Mouse (Mus musculus): ENCODE data around the gene H2-T3. TPM values are rescaled to one million over a fixed set of nuclear protein-coding genes. Genes with fewer than 3 reads are reported as not detected.

H2-T3 gene
- total and polyA plus RNA-seq, 3 experiments = not detected

DNA sequence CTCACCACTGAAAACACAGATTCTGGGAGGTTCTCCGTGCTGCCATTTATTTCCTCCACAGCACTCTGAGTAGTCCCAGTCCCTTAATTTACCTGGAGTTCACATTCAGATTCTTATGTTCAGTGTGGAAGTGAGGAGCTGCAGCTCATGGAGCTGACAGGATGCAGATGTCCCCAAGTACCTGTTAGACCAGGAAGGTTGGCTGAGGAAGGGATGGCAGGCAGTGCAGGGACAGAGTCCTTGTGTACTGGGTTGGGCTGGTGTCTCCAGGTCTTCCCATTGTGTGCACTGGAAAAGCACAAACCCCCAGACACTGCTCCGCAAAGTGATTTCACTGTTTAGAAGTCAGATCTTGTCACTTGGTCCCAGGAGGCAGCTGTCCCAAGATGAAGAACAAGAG, 11.8 kb upstream of the H2-T3 start:
- Histone ChIP-seq H3K27me3 (ENCODE audit: control insufficient read depth in 1 of 2, insufficient read depth in 2 of 2, low read length in 2 of 2) (peaks cover 0 to 8% of the 10 kb centered on the region in 2 experiments), H3K36me3 (ENCODE audit: control insufficient read depth in 1 of 2, insufficient read depth in 2 of 2, low read length in 2 of 2) (no peaks in the 10 kb centered on the region), H3K4me1 (ENCODE audit: control insufficient read depth in 1 of 2, insufficient read depth in 2 of 2, low read length in 2 of 2) (0 out of 4 replicates have a peak, but pooled peaks cover 0 to 5% of the 10 kb centered on the region in 2 experiments), H3K9ac (ENCODE audit: control insufficient read depth, low read depth, low read length, poor library complexity, severe bottlenecking) (no peak overlapping the region), H3K9me3 (replicated peaks; ENCODE audit: insufficient read depth, low read length) (no peaks in the 10 kb centered on the region), H3K4me3 (ENCODE audit: control insufficient read depth in 1 of 2, insufficient read depth in 1 of 2, low read depth in 2 of 2, low read length in 2 of 2) (no peak overlapping the region), H3K79me2 (ENCODE audit: control insufficient read depth, insufficient read depth, low read length, poor library complexity) (no peaks in the 10 kb centered on the region), H3K27ac (ENCODE audit: control insufficient read depth, low read depth, low read length) (no peak overlapping the region)
- no peak for DNase-seq (ENCODE audit: low read depth, low spot score)
- no peak for TF ChIP-seq TCF12 (IDR thresholded peaks at IDR 0.05; ENCODE audit: low read depth, low read length)

DNA sequence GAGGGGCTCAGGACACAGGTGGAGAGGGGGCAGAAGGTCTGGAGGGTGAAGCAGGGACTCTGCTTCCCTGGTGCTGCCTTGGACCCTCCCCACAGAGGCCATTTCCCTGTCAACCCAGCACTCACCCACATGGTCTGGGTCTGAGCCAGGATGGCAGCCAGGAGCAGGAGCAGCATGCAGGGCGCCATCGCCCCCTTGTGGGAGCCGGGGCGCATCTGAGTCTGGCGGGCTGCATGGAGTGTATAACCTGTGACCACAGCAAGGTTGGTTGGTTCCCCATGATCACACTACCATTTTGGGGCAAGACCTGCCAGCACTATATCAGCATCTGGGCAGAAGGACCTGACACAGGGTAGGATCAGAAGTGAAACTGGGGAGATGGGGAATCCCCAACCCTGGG, 8.2 kb upstream of the H2-T3 start:
- Histone ChIP-seq H3K27ac (ENCODE audit: control insufficient read depth, low read depth, low read length) (no peak overlapping the region), H3K36me3 (ENCODE audit: control insufficient read depth in 1 of 2, insufficient read depth in 2 of 2, low read length in 2 of 2) (no peaks in the 10 kb centered on the region), H3K9me3 (replicated peaks; ENCODE audit: insufficient read depth, low read length) (no peaks in the 10 kb centered on the region), H3K9ac (ENCODE audit: control insufficient read depth, low read depth, low read length, poor library complexity, severe bottlenecking) (no peak overlapping the region), H3K79me2 (ENCODE audit: control insufficient read depth, insufficient read depth, low read length, poor library complexity) (no peaks in the 10 kb centered on the region), H3K4me1 (ENCODE audit: control insufficient read depth in 1 of 2, insufficient read depth in 2 of 2, low read length in 2 of 2) (0 out of 4 replicates have a peak, but pooled peaks cover 0 to 5% of the 10 kb centered on the region in 2 experiments), H3K27me3 (ENCODE audit: control insufficient read depth in 1 of 2, insufficient read depth in 2 of 2, low read length in 2 of 2) (peaks cover 0 to 10% of the 10 kb centered on the region in 2 experiments; a peak in 3 of 4 replicates), H3K4me3 (ENCODE audit: control insufficient read depth in 1 of 2, insufficient read depth in 1 of 2, low read depth in 2 of 2, low read length in 2 of 2) (no peak overlapping the region)
- peak; percentile 78 for DNase-seq (ENCODE audit: low read depth, low spot score)
- TF ChIP-seq MYB (IDR thresholded peaks at IDR 0.05; ENCODE audit: low read depth, low read length) = no peak
- no peak for TF ChIP-seq KAT2A (conservative IDR thresholded peaks at IDR 0.05; ENCODE audit: low read depth, low read length)
- 0 out of 2 replicates have a peak, but pooled peaks have one; percentile 25 for TF ChIP-seq TBP (IDR thresholded peaks at IDR 0.05; ENCODE audit: low read depth, low read length)
- TF ChIP-seq RAD21 (IDR thresholded peaks at IDR 0.05; ENCODE audit: low read depth, low read length) = peak; percentile 77
- no peak for TF ChIP-seq POLR2A (IDR thresholded peaks at IDR 0.05; ENCODE audit: control insufficient read depth in 1 of 2, insufficient read depth in 1 of 2, low read depth in 1 of 2, low read length in 2 of 2, poor library complexity in 1 of 2)
- peak; percentile 65 for TF ChIP-seq ZC3H11A (IDR thresholded peaks at IDR 0.05; ENCODE audit: low read depth, low read length)
- TF ChIP-seq SIN3A (IDR thresholded peaks at IDR 0.05; ENCODE audit: low read length) = peak; percentile 53; the same call in 1 of the 2 replicates
- TF ChIP-seq CHD2 (IDR thresholded peaks at IDR 0.05; ENCODE audit: low read length) = no peak
- TF ChIP-seq MYC (IDR thresholded peaks at IDR 0.05; ENCODE audit: low read depth, low read length) = 0 out of 2 replicates have a peak, but pooled peaks have one; percentile 32
- peak; percentile 82 to 97 (median 86) for TF ChIP-seq CTCF (IDR thresholded peaks at IDR 0.05 in 2 of 3, conservative IDR thresholded peaks at IDR 0.05 in 1 of 3; ENCODE audit: control insufficient read depth in 1 of 3, insufficient read depth in 1 of 3, low read depth in 2 of 3, low read length in 3 of 3, poor library complexity in 1 of 3, severe bottlenecking in 1 of 3)
- no peak for TF ChIP-seq USF2 (IDR thresholded peaks at IDR 0.05; ENCODE audit: borderline replicate concordance in 1 of 2, insufficient read depth in 1 of 2, low read depth in 1 of 2, low read length in 2 of 2)
- TF ChIP-seq SMC3 (IDR thresholded peaks at IDR 0.05; ENCODE audit: low read depth, low read length) = peak; percentile 83
- TF ChIP-seq JUND (IDR thresholded peaks at IDR 0.05; ENCODE audit: low read depth, low read length) = no peak
- no peak for TF ChIP-seq ZNF384 (IDR thresholded peaks at IDR 0.05; ENCODE audit: low read depth, low read length)
- TF ChIP-seq HCFC1 (IDR thresholded peaks at IDR 0.05; ENCODE audit: low read depth, low read length) = no peak
- peak; percentile 71 for TF ChIP-seq MXI1 (IDR thresholded peaks at IDR 0.05; ENCODE audit: low read depth, low read length)

Data from MEL (cell line).